Mouse (Mus musculus) ovary, adult 18-20 months (tissue): ENCODE data around the gene Clip3.

Source experiments
- DNase-seq: peaks from one replicate; pipeline ENCODE4 v3.0.0; 2022; ENCODE audit warnings: low spot score, mixed read lengths

Gene Clip3

DNA sequence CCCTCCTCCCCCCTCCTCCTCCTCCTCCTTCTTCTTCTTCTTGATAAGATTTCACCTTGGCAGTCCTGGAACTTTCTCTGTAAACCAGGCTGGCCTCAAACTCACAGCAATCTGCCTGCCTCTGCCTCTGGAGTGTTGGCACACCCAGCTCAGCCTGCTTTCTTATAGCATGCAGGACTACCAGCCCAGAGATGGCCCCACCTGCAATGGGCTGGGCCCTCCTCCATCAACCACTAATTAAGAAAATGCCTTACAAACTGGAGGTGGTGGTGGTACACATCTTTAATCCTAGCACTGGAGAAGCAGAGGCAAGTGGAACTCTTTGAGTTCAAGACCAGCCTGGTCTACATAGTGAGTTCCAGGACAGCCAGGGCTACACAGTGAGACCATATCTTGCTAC is 34.9 kb downstream of the Clip3 start:
- DNase-seq: no peak

DNA sequence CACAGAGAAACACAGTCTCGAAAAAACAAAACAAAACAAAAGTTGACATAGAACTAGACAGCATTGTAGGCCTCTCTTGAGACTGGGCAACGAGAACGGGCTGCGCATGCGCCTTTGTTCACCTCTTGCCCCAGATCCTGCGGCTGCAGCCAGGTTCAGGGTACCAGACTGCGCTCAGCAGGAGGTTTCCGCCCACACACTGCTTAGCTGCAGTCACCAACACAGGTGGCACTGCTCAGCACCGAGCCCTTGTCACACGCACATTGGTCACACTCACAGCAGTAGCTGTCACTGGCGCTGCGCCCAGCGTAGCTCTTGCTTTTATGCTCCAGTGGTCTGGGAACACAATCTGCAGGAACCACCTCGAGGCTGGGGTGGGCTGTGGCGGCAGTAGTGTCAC is 35.6 kb downstream of the Clip3 start:
- DNase-seq: no peak

DNA sequence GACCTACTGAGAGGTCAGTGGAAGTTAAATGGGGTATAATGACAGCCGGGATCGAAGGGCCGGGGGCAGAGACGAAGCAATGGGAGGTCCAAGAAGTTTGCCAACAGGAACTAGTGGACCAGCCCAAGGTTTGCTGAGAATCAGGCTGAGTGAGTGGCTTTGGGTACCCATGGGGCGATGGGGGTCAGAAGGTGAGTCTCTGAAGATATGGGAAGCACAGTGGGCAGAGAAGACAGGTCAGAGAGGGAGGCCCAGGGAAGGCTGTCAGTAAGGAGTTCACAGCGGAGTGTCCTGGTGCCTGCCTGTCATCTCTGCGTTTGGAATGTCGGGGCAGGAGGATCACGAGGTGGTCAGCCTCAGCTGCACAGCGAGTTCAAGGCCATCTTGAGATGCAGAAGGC is 36.9 kb downstream of the Clip3 start:
- DNase-seq: no peak

DNA sequence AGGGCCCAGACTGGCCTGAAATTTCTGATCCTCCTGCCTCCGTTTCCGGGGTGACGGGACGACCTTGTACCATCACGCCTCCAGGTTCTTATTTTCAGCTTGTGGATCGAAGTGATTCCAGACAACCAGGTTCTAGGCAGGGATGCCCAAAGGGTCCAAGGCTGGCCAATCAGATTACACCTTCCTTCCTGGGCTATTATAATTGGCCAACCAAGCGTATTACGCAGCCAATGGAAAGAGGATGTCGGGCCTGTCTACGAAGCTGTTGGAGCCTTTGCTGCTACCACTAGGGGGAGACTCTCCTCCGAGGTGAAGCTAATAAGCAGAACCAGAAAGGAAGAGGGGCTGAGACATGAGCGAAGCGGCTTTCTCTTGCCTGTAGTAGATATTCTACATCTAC is 40.4 kb downstream of the Clip3 start:
- DNase-seq: peak; percentile 36

DNA sequence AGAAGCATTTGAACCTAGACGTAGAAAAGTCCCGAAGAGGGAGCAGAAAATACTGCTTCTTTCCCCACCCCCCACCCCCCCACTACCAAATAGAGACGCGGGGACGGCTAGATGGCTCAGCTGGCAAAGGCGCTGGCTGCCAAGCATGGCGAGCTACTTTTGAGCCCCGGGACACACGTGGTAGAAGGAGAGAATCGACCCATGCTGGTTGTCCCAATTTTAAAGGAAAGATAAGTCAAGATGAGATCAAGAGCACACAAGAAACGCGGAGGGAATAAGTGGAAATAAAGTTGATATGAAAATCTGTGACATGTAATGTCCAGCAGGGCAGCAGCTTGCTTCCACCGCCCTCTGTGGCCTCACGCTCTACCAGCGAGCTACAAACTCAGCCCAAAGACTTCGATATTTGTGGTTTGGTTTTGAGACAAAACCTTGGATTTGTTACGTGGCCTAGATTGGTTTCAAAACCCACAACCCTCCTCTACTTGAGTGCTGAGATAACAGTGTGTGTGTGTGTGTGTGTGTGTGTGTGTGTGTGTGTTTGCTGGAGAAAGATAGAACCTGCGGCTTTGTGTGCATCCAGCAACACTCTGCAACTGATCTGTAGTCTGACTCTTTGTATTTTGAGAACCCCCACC is 41.2 kb downstream of the Clip3 start:
- DNase-seq: no peak

DNA sequence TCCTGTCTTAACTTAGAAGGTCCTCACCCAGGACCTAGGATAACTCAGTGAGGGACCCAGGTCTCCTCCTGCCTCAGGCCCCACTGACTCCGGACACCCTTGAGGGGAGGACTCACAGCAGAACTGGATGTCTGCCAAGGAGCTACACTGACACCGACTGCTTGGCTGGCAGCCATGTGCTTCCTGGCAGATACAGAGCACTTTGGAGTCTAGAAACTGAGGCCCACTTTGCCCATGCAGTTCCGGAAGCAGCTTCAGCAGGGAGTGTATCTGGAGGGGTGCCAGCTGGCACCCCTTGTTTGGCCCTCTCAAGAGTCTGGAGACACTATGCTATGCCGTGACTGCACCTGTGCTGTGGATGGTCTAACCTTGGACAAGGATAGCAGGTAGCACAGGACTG is 41.9 kb downstream of the Clip3 start:
- peak; percentile 77 for DNase-seq

DNA sequence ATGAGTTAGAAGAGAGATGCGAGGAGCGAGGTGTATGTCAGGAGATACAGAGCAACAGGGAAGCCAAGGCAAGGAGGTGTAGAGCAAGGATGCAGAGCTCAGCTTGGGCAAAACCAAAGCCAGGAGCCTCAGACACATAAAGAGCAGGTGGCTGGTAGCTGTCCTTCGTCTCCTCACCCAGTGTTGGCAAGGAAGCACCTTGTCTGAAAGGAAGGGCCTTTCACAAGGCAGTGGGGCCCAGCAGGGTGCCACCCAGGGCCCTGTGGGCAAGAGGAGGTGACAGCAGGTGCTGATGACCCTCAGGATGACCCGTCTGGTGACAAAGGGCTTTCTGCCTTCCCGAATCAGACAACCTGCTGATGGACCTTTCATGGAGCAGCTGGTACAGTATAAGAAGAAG is 43.0 kb downstream of the Clip3 start:
- DNase-seq: no peak

DNA sequence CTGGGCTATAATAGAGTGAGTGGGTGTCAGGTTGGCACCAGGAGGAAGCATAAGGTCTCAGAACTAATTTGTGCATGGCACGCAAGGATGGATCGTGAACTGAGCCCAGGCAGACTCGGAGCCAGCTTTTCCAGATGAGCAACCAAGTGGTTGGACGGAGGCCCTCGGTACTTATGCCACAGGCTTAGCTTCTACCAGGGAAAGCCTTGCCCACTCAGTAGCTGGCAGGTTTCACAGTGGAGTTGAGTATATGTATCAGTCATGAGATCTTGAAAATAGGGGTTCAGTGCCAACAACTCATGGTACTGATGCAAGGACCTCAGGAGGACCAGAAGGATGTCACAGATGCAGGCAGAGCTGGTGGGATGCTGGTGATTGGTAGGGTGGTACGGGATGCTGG is 44.2 kb downstream of the Clip3 start:
- DNase-seq: no peak

DNA sequence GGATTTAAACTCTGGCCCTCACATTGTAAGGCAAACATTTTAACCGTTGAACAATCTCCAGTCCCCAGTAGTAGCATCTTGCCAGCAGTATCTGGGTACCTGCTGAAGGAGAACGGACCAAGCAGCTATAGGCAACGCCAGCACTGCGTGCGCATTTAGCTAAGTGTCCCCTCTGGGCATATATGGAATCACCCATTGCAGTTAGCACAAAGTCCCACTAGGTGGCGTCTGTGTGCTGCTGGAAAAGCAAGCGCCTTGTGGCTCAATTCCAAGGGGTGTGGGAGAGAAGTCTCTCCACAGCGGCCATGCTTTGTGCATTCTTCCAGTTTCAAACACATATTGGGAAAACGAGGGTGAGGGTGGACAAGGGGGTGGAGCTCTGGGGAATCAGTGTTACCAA is 44.9 kb downstream of the Clip3 start:
- peak; percentile 52 for DNase-seq

DNA sequence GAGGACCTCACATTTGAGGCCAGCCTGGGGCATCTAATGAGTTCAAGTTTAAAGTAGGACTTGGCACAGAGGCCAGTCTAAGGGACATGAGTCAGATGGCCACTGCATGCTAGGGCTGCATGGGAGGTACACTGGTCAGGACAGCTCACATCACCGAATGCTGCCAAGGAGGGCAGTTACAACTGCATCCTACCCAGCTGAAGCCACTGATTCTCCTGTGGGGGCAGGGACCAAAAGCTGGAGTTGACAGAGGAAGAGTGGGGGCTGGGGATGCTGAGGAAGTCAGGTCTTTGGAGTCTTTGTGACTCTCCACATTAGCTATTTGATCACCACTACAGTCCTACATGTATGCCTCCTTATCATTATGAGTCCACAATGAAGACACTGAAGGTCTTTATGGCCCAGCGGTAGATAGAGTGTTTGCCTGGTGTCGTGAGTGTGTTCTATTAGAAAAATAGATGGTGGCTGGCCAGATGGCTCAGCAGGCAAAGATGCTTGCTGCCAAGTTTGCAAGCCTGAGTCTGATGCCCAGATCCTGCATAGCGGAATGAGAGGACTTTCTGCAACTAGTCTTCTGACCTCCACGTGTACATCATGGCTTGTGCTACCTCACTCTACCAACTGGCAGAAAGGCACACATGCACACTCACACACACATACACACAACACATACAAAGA is 48.0 kb downstream of the Clip3 start:
- no peak for DNase-seq

DNA sequence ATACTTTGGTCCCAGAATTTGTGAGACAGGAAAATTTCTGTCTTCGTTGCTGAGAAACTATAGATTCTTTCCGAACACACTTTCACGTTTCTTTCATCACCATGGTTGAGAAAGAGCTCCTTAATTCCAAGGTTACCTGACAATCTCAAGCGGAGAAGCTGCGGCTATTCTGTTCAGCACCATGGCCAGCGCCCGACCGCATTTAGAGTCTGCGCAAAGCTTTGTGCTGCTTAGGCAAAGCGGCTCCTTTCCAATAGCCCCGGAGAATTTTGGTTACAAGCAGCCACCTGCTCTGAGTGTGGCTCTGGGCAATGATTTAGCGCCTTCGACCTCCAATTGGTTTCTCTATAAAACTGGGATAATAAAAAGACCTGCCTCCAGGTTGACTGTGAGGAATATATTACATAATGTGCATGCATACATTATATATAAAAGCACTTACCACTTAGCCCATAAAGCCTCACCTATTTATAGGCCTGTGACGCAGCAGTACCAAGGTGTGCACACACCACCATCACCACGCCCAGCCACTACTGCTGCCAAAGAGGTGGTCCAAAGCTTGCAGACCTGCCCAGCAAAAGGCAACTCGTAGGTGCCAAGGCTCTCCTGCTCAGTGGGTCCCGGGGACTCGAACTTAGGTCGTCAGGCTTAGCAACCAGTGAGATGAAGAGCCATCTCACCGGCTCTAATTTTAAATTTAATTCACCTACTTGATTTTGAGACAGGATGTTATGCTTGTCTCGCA is 55.3 kb downstream of the Clip3 start:
- no peak for DNase-seq

DNA sequence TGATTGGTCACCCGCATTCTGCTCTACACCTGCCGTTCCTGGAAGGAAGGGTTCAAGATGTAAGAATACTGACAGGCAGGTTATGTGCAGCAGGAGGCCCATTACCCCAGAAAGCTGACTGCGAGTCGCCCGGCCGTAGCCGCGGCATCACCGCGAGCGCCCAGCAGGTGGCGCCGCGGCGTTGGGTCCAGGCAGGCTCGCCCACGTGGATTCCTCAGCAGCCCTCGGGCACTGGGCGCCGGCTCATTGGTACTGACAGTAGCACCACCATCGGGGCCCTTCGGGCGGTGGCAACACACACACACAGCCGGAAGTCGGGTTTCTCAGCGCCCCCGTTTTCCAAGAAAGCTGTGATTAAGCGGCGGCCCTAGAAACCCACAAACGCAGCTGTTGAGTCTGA is 56.3 kb downstream of the Clip3 start:
- no peak for DNase-seq

DNA sequence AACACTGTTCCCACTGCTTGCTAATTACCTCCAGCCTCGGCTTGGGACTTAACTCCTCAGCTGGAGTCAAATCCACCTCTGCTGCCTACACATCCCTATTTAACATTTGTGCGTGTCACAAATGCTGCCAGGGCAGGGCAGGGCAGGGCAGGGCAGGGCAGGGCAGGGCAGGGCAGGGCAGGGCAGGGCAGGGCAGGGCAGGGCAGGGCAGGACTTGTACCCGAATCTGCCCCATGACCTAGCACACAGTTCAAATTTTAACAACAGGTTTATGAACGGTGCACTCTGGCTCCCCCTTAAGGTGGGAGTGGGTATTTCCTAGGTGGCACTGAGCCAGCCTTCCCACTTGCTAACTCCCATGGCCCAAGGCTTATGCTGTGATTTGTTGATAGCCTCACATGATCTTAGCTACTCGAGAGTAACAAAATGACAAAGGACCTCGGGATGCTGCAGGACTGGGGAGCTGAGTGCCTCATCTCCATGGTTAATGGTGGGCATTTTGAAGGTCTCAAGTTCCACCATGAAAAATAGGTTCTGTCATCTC is 61.8 kb downstream of the Clip3 start:
- no peak for DNase-seq

DNA sequence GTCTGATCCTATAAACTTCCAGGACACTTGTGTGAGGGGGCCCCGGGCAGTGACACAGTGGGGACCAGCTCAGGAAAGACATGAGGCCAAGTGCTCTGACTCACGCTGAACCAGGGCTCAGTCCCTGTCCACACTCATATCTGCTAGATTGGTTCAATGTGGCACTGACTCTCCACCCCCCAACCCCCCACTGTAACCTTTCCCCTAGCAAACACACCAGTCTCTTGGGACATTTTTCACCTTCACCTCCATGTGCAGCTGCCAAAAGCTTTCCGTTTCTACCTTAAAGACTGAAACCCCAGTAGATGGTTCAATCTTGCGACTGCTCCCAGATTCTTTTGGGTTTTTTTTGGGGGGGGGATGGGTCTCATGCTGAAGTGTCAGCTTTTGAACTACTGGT is 62.5 kb downstream of the Clip3 start:
- DNase-seq: no peak
